Mouse (Mus musculus): Measurements from ENCODE around the gene Mgat1. TPM values are rescaled to one million over a fixed set of nuclear protein-coding genes. Genes with fewer than 3 reads are reported as not detected.
"Not testable (repeated sequence)": the region's sequence is repeated elsewhere in the genome, so short reads cannot be mapped to it uniquely, and the experiment has no call there.

Mgat1 gene
- 76.3 and 89.8 TPM in 2 replicates for polyA plus RNA-seq (2012; ENCODE audit: insufficient read depth, insufficient read length, missing spikeins)

DNA sequence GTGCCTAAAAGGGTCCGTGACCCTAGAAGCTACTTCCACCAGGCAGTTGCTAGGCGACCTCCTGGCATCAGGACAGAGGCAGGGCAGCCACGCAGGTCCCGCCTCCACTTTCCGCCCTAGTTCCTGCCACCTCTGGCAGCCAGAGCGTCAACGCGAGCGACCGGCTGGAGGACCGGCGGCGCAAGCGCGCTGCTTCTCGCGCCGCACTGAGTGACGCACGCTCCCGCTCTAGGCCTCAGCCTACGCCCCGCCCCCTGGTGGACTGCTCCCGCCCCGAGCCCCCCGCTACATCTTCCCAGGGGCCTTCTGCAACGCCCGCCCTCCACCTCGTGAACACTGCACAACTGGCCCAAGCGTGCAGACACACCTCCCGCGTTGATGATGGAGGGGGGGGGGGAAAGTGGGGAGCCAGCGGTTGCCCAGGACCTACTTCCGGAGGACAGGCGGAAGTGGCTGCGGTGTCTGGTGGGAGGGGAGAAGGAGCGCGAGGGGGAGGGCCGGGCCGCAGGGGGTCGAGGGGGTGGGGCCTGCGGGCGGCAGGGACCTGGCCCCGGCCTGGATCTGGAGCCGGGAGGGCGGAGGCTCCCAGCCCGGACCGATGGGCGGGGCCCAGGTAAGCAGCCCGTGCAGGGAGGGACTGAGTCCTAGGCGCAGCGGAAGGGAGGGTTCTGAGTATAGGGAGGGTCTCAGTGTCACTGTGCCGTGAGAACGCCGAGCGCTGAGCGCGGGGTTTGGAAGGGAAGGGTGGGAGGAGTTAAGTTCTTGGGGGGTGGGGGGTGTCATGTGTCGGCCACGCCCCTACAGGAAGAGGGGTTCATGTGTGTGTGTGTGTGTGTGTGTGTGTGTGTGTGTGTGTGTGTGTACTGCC is at the start of gene Mgat1:
Gene Mgat1 (plus strand): TSS at position 465 of the 868 bp plus-strand sequence.
- H3K4me1 ChIP-seq (ENCODE audit: control insufficient read depth, insufficient read depth, low read length): peaks cover 34% of the 10 kb centered on the region
- TF ChIP-seq CTCF (IDR thresholded peaks at IDR 0.05; ENCODE audit: low read depth, low read length) (no peak), POLR2A (IDR thresholded peaks at IDR 0.05; ENCODE audit: borderline replicate concordance, low read depth, low read length) (no peak)
- peak within 1 kb of the TSS; percentile 65 for H3K4me3 ChIP-seq (ENCODE audit: insufficient read depth, low read length)
- H3K27ac ChIP-seq (ENCODE audit: insufficient read depth, low read depth, low read length): peak within 1 kb of the TSS; percentile 96

- H3K4me3 ChIP-seq (ENCODE audit: insufficient read depth, low read length); H3K4me1 ChIP-seq (ENCODE audit: control insufficient read depth, insufficient read depth, low read length); H3K27ac ChIP-seq (ENCODE audit: insufficient read depth, low read depth, low read length): not testable (repeated sequence)
These were observed 49.2 kb upstream of the Mgat1 start for GRCm38 (mm10) chr11:49194771-49195170.

GRCm38 (mm10) chr11:49195819-49196322 is 48.1 kb upstream of the Mgat1 start:
- H3K27ac ChIP-seq (ENCODE audit: insufficient read depth, low read depth, low read length): no peak overlapping the region
- H3K4me1 ChIP-seq (ENCODE audit: control insufficient read depth, insufficient read depth, low read length): peaks cover 9% of the 10 kb centered on the region
- H3K4me3 ChIP-seq (ENCODE audit: insufficient read depth, low read length): no peak overlapping the region
- TF ChIP-seq POLR2A (IDR thresholded peaks at IDR 0.05; ENCODE audit: borderline replicate concordance, low read depth, low read length) (no peak), CTCF (IDR thresholded peaks at IDR 0.05; ENCODE audit: low read depth, low read length) (no peak)

DNA sequence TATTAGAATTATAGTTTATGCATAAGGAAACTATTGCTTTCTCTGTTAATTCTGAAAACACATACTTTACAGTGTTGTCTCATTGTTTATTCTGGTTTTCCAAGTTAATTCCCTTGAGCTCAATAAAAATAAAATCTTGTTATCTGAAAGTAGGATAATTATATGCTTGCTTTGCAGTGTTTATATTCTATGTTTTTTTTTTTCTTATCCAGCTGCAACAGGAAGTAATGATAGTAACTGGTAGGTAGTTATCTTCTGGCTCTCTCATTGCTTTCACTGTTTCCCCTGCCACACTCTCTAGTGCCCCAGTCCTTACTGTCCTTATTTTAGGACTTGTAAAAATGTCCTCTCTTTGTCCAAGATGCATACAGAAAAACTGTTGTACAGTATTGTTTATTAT is 43.3 kb upstream of the Mgat1 start:
- H3K4me1 ChIP-seq (ENCODE audit: control insufficient read depth, insufficient read depth, low read length): peaks cover 20% of the 10 kb centered on the region
- H3K27ac ChIP-seq (ENCODE audit: insufficient read depth, low read depth, low read length): 0 out of 2 replicates have a peak overlapping the region, but pooled peaks have one; percentile 14

GRCm38 (mm10) chr11:49201142-49201541 is 42.8 kb upstream of the Mgat1 start:
- Histone ChIP-seq H3K27ac (ENCODE audit: insufficient read depth, low read depth, low read length) (no peak overlapping the region), H3K4me3 (ENCODE audit: insufficient read depth, low read length) (no peak overlapping the region), H3K4me1 (ENCODE audit: control insufficient read depth, insufficient read depth, low read length) (peaks cover 16% of the 10 kb centered on the region)
- TF ChIP-seq CTCF (IDR thresholded peaks at IDR 0.05; ENCODE audit: low read depth, low read length): no peak
- TF ChIP-seq POLR2A (IDR thresholded peaks at IDR 0.05; ENCODE audit: borderline replicate concordance, low read depth, low read length): no peak

More for the DNA sequence above, 43.3 kb upstream of the Mgat1 start:
- TF ChIP-seq CTCF (IDR thresholded peaks at IDR 0.05; ENCODE audit: low read depth, low read length) (no peak), POLR2A (IDR thresholded peaks at IDR 0.05; ENCODE audit: borderline replicate concordance, low read depth, low read length) (no peak)
- no peak overlapping the region for H3K4me3 ChIP-seq (ENCODE audit: insufficient read depth, low read length)

DNA sequence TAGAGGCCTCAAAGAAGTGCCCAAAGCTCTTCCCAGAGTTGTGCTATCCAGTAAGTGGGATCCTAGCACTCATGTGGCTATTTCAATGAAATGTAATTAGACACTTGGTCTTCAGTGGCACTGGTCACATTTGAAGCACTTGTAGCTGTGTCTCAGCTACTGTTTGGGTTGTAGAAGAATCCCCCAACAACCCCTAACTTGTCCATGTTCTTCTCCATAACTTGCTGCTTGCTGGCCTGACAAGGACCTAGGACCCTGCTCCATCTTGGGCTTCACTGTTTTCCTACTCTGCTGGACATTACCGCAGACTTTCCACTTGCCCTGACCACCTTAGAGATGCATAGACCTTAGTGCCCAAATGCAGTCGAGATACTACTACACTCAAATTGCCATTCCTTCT is 41.9 kb upstream of the Mgat1 start:
- Histone ChIP-seq H3K4me3 (ENCODE audit: insufficient read depth, low read length) (peak overlapping the region; percentile 71), H3K27ac (ENCODE audit: insufficient read depth, low read depth, low read length) (peak overlapping the region; percentile 98), H3K4me1 (ENCODE audit: control insufficient read depth, insufficient read depth, low read length) (peaks cover 15% of the 10 kb centered on the region)
- TF ChIP-seq CTCF (IDR thresholded peaks at IDR 0.05; ENCODE audit: low read depth, low read length) (no peak), POLR2A (IDR thresholded peaks at IDR 0.05; ENCODE audit: borderline replicate concordance, low read depth, low read length) (no peak)

DNA sequence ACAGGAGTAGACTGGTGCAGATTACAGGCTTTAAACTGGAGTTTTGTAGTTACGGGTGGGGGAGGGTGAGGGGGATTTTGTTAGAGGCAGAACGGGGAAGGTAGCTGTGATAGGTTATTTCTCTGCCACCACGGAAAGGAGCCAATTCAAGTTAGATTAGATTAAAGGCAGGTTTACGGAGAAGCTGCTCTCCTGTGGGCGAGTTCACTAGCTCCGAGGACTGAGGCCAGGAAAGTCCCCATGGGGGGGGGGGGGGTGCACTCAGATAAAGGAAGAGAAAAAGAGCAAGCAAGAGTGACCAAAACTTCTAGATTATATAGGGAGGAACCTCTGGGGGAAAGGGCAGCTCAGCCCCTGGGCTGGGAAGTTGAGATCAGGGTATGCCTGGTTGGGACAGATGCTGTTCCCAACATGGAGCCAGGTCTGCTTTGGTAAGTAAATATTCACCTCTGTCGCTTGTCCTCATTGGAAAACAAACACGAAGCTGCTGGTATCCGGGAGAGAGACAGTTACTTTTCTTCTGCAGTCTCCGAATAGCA is 41.4 kb upstream of the Mgat1 start:
- TF ChIP-seq CTCF (IDR thresholded peaks at IDR 0.05; ENCODE audit: low read depth, low read length): no peak
- no peak for TF ChIP-seq POLR2A (IDR thresholded peaks at IDR 0.05; ENCODE audit: borderline replicate concordance, low read depth, low read length)
- peak overlapping the region; percentile 98 for H3K27ac ChIP-seq (ENCODE audit: insufficient read depth, low read depth, low read length)
- H3K4me3 ChIP-seq (ENCODE audit: insufficient read depth, low read length): peak overlapping the region; percentile 71
- peaks cover 15% of the 10 kb centered on the region for H3K4me1 ChIP-seq (ENCODE audit: control insufficient read depth, insufficient read depth, low read length)

DNA sequence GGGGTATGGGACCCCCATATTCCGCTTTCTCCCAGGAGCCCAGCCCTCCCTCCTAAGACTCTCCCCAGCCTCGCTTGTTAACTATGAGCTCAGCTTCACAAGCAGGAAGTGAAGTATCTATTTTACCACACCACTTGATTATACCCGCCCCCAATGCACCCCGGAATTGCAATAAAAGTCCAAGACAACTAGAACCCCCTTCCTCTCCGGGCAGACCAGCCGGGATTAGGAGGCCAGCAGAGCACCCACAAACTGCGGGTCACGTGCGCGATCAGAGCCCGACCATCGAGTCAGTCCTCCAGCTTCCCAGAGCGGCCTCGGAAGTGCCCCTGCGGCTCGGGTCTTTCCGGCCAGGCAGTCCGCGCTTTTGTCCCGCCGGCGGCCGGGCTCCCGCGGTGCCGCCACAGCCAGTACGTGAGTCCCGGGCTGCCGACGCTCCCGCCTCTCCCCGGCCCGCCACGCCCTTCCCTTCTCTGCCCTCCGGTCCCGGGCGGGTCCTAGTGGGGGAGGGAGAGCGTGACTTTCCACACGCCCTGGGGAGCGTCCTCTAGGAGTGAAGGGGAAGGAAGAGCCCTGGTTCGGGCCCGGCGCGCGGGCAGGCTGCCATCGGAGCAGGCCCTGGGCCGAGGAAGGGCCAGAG is 40.7 kb upstream of the Mgat1 start, which contains the start of gene Zfp62:
Gene Zfp62 (plus strand): TSS at position 164 of the 640 bp plus-strand sequence.
- H3K4me1 ChIP-seq (ENCODE audit: control insufficient read depth, insufficient read depth, low read length): peaks cover 17% of the 10 kb centered on the region
- TF ChIP-seq CTCF (IDR thresholded peaks at IDR 0.05; ENCODE audit: low read depth, low read length): no peak
- no peak for TF ChIP-seq POLR2A (IDR thresholded peaks at IDR 0.05; ENCODE audit: borderline replicate concordance, low read depth, low read length)
- peak within 1 kb of the TSS; percentile 98 for H3K27ac ChIP-seq (ENCODE audit: insufficient read depth, low read depth, low read length)
- peak within 1 kb of the TSS; percentile 71 for H3K4me3 ChIP-seq (ENCODE audit: insufficient read depth, low read length)

GRCm38 (mm10) chr11:49203771-49204497 is 40.1 kb upstream of the Mgat1 start:
- Histone ChIP-seq H3K4me1 (ENCODE audit: control insufficient read depth, insufficient read depth, low read length) (peaks cover 20% of the 10 kb centered on the region), H3K27ac (ENCODE audit: insufficient read depth, low read depth, low read length) (peak overlapping the region; percentile 98), H3K4me3 (ENCODE audit: insufficient read depth, low read length) (peak overlapping the region; percentile 71)
- TF ChIP-seq CTCF (IDR thresholded peaks at IDR 0.05; ENCODE audit: low read depth, low read length): no peak
- no peak for TF ChIP-seq POLR2A (IDR thresholded peaks at IDR 0.05; ENCODE audit: borderline replicate concordance, low read depth, low read length)

All from bone marrow macrophage, adult 2 months (primary cell).